Mouse (Mus musculus): ENCODE results near the gene Zfp990. TPM values are rescaled to one million over a fixed set of nuclear protein-coding genes. Genes with fewer than 3 reads are reported as not detected.

Gene Zfp990
- polyA plus RNA-seq (2012; ENCODE audit: low replicate concordance), result not detected in 2 replicates

DNA sequence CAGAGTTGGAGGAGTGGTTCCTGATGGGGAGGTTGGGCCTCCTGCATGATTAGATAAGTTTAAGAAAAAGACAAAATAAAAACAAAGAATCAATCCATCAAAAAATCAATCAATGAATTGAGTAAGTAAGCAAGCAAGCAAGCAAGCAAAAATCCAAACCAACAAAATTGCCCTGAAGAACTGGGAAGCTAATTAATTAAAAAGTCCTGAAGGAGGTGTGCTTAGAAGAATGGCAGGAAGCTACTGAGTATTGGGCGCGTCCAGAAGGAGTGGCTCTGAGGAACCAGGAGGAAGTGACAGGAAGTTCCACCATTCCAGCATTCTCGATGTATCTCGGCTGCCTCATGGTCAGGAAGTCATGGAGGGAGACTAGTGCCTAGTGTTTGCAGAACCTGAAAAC lies at the start of gene Zfp990:
Zfp990 (plus strand) TSS at position 301 of the 400 bp plus-strand sequence.

DNA sequence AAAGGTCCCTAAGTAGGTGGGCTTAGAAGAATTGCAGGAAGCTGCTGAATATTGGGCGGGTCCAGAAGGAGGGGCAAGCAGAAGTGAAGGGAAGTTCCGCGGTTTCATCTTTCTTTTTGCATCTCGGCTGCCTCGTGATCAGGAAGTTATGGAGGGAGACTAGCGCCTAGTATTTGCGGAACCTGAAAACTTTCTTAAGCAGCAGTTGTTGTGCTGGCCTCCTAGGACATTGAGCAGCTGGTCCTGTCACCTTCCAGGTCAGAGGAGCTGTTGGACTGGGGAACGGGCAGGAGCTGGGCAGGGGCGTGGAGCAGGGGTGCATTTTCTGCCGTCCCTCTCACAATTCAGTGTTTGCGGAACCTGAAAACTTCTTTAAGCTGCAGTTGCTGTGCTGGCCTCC lies 74.5 kb downstream of the Zfp990 start, which contains the start of gene Gm13212:
Gm13212 (plus strand) TSS at position 89 of the 400 bp plus-strand sequence.

Other genes starting within 250 kb of the Zfp990 start
- 0.86 and 1.9 TPM in 2 replicates for gene Tnfrsf8, start 195.6 kb upstream of the Zfp990 start, polyA plus RNA-seq (2012; ENCODE audit: low replicate concordance)
- 0.76 and 1.4 TPM in 2 replicates for gene Gm13212, start 74.4 kb downstream of the Zfp990 start, polyA plus RNA-seq (2012; ENCODE audit: low replicate concordance)
- gene Zfp980, start 159.9 kb downstream of the Zfp990 start, polyA plus RNA-seq (2012; ENCODE audit: low replicate concordance), result not detected in 2 replicates

Measured in hematopoietic multipotent progenitor cell, adult 10-12 weeks (in vitro differentiated cells).